Mouse (Mus musculus) c-Kit-positive CD71-positive TER-119-negative erythroid progenitor cells, embryonic 14.5 days (primary cell): ENCODE results near the gene Tenm2.

Source experiments
- DNase-seq: peaks from one replicate; pipeline ENCODE4 v3.0.0-alpha.2; 2013; ENCODE audit warnings: low read depth

The Tenm2 gene

DNA sequence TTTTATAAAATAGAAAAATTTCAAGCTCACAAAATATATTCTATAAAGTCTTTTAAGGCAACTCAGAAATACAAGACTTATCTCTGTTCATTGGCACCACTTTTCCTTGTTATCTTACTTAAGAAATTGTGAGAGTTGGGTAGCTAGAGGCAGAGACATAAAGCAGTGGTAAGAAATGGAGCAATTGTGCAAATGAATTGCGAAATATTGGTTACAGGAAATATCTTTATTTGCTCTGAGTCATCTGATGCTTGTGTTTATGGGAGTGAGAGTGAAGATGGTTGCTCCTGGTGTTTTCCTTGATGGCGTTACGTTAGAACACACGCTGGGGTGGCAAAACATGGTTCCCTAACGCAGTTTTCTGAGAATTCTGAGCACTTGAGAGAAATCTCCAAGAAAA is 156.4 kb downstream of the Tenm2 start:
- DNase-seq = no peak

DNA sequence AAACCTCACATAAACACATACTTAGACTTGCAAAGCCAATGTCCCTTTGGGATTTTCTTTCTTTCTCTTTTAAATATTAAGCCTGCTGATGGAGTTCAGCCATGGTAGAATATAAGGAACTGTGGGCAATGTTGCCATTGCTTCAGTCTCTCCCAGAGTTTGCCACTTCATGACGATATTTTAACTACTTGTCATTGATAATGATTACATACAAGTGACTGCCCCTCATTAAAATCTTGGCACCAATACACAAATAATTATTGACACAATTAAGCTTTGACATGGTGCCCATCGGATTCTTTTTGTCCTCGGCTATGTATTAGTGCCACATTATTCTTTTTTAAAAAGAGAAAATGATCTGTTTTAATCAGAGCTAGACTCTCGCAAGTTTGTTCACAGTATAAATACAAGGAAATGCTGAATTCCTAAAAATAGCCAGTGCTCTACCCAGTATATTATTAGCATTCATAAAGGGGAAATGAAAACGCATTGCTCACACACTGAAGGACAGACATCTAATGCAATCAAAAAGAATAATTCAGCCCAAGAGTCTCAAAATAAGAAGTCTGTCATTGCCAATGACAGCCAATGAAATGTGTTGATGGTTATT is 158.7 kb downstream of the Tenm2 start:
- DNase-seq = no peak

DNA sequence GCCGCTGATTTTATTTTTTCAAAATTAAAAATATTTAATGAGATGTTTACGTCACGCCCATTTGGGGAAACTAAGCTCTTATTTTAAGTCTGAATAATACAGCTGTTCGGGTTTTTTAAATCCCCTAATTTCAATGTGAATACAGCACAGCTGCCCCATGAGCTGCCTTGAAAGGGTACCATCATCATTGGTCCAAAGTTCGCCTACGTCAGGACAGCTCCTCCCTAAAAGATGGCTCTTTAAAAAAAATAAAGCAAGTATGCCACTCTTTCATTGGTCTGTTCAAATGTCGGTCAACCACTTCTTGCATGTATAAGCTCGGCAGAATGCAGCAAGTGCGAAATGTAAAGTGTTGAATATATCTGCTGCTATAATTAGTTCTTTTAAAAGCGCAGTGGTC is 160.4 kb downstream of the Tenm2 start:
- no peak for DNase-seq

DNA sequence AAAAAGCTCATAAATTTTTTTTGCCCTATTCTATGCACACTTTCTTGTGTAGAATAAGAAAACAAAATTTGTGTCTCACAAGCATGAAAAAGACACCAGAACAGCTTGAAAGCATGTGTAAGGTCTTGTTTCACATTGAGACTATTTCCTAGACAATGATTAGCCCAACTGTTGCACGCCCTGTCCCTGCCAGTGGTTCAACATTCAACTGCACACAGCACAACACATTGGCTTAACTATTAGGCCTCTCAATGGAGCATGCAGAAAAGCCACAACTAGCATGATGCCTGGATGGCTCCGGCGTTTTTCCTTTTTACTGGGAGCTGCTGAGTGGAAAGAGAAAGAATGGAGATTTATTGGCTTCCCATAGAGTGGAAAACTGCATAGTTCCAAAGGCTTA is 170.3 kb downstream of the Tenm2 start:
- no peak for DNase-seq

- peak; percentile 1 for DNase-seq
Measured at GRCm38 (mm10) chr11:37046671-37047070, 189.1 kb downstream of the Tenm2 start.

DNA sequence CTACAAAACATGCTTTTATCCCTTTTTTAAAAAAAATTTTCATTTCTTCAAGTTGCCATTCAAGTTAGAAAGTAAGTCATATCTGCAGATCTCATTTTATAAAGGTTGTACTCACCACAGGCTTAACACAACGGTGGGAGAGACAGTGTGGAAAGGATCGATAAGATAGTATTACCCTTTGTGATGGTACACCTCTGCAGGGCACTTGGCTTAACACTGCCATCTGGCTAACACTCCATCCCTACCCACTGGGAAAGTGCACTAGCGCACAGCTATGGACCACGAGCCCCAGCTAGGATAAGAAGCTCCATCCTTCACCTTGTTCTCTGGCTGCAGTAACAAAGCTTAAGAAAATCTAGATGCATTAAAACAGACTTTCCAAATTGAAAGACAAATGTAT is 194.5 kb downstream of the Tenm2 start:
- DNase-seq = no peak

DNA sequence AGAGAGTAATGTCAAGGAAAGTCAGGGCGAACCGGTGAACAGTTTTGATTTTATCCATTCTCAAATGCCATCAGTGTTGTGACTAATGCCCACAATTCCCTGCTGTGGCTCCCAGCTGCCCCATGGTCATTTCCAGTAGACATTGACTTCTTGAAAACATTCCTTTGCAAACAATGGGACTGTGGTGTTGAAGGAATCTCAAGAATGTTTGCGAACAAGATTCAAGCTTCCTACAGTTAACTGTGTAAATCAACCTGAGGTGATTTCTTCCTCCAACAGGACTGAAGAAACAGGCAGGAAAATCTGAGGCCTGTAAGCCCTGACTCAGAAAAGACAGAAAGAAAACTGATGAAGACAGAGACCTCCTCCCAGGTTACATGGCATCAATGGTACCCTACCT is 196.5 kb downstream of the Tenm2 start:
- DNase-seq = no peak

DNA sequence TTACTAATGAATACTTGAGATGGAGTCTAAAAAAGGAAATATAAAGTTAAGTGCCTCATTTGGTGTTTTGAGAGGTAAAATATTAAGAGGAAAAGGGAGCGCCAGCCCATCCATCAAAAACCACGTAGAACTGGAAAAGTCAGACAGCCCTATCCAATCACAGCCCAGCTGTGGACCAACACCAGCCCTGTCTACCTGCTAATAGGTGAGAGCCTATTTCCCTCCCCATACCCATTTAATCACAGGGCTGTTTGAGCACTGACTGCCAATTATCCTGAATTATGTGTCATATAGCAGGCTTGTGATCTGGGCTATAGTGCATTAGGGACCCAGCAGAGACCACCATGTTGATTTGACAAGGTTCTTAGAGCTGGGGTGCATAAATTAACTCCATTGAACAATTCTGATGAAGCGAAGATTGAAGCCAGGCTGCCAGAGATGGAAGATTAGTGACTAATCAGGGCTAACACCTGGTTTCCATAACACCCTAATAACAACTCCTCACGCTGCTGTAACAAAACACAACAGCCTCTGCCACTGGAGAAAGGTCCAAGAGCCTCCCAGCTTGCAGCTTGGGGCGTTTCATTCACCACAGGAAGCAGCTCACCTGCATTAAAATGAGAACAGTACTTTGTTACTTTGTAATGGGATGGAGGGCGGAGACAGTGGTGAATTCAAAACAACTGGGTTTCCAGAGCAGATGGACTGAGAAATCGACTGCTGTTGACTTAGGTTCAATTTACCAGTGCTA is 204.3 kb downstream of the Tenm2 start:
- DNase-seq = no peak

DNA sequence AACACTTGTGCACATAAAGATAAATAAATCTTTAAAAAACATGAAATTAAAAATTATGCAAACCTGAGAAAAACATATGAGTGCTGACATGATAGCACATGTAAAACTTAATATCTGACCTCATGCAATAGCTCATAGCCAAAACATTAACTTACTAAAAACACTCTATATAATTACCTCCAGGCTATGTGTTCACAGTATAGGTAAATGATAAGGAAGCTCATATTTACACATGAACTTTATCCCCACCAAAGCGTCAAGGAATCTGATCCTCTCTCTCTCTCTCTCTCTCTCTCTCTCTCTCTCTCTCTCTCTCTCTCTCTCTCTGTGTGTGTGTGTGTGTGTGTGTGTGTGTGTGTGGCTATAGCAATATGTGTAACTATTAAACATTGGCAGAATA is 223.9 kb downstream of the Tenm2 start:
- DNase-seq = no peak

- no peak for DNase-seq
Measured at GRCm38 (mm10) chr11:37009243-37009642, 226.5 kb downstream of the Tenm2 start.

- no peak for DNase-seq
Measured at GRCm38 (mm10) chr11:36997668-36998067, 238.1 kb downstream of the Tenm2 start.

- no peak for DNase-seq
Measured at GRCm38 (mm10) chr11:36990895-36991294, 244.9 kb downstream of the Tenm2 start.

DNA sequence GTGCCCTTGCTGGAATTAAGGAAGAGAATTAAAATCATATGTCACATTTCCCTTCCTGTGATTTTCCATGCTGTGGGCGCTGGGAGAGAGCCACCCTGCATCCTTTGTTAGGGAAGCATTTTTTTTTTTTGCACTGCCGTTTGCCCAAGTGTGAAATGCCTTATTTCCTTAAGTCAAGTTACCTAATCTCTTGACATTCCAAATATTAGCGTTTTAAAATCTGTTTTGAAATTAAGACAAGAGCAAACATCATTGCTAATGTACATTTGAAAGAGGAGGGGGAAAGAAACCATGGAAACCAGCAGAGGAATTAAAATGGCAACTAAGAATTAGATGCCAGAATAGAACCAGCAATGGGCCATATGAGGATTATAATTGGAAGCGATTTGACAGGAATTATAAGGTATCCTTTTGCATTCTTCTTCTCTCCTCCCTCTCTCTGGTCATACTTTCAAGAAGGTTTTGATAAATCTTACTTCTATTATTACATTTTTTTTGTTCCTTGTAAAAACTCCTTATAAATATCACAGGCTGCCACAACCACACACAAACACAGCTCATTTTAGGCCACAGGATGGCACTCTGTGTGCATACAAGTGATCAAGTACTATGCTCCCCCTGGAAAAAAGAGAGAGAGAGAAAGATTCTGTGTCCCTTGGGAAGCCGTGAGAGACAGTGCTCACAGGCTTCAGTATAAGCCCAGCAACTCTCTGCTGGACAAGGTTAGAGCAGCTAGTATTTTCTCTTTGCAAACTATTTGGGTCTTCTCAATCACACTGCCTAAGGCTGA is 246.8 kb downstream of the Tenm2 start:
- DNase-seq = no peak

- no peak for DNase-seq
Measured at GRCm38 (mm10) chr11:36974142-36974541, 261.6 kb downstream of the Tenm2 start.

DNA sequence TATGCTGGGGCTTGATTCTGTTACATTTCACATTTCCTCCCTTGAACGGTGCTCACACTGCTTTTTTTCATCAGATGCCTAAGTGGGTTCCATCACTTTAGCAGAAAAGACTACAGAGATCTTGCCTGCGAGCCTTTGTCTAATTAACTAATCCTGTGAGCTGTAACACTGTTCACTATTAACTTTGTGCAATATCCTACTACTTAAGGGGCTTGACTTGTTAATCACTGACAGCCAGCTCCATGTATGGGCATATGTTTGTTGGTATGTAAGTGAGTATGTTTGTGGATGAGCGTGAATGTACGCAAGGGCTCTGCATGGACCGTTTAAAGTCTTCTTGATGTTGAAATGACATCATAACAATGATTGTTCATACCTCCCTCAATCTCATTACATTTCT is 277.7 kb downstream of the Tenm2 start:
- DNase-seq = no peak

- no peak for DNase-seq
Measured at GRCm38 (mm10) chr11:36941429-36941828, 294.3 kb downstream of the Tenm2 start.

- DNase-seq = no peak
Measured at GRCm38 (mm10) chr11:36940557-36941110, 295.1 kb downstream of the Tenm2 start.

- no peak for DNase-seq
Measured at GRCm38 (mm10) chr11:36929817-36930216, 305.9 kb downstream of the Tenm2 start.

- no peak for DNase-seq
Measured at GRCm38 (mm10) chr11:36926705-36927406, 308.9 kb downstream of the Tenm2 start.

DNA sequence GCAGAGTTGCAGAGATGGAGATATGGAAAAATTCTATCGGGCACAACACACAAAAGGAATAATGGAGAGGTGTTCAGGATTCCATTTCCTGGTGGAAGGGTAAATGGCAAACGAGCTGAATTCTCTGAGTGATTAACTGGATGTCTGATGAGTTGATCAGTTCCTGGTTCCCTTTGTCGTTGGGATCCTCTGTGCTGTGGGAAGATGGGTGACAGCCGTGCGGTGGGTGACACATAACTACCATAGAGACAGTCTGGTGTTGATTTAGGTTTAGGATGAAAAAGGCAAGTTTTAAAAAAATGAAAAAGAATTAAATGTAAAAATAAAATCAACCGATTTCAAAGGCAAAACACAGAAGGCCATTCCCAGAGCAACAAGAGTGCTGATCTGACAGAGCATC is 316.5 kb downstream of the Tenm2 start:
- no peak for DNase-seq

DNA sequence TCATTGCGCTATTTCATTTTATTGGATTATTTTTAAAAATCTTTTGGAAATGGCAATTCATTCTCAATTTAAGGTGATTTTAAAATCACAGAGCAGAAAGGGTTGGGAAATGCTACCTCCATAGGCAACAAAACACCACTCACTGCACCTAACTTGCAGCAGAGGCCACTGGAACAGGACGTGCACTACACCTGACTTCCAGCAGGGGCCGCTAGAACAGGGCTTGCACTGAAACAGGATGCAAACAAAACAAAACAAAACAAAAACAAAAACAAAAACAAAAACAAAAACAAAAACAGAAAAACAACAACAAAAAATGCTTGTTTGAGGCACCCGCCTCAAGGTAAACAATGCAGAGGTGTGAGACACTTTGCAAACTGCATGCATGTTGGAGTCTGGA is 324.4 kb downstream of the Tenm2 start:
- DNase-seq = peak; percentile 1

GRCm38 (mm10) chr11:36909036-36909435 is 326.7 kb downstream of the Tenm2 start:
- DNase-seq = no peak
